Mouse (Mus musculus) kidney, postnatal 0 days (tissue): ENCODE results near the gene Pip4k2a. TPM values are rescaled to one million over a fixed set of nuclear protein-coding genes. Genes with fewer than 3 reads are reported as not detected.

Source experiments
- ATAC-seq: fragments of 200-750 bp; cut with Nextera tagmentation; replicated peaks from 2 replicates; pipeline ENCODE4 v1.8.0; 2017; ENCODE audit warnings: low read depth, moderate number of reproducible peaks, moderate TSS enrichment, moderate library complexity; ENCODE audit not compliant: low FRiP score
- DNase-seq: peaks from one replicate; pipeline ENCODE4 v3.0.0-alpha.2; 2016; ENCODE audit warnings: low spot score
- H3K27ac ChIP-seq: fragments of 300-500 bp; sonication (generic); 2 replicates; pipeline ENCODE4 v1.5.1; 2014; ENCODE audit warnings: mild to moderate bottlenecking
- H3K27me3 ChIP-seq: fragments of 300-500 bp; sonication (generic); 2 replicates; pipeline ENCODE4 v1.6.1; 2014; ENCODE audit warnings: low read length, mixed read lengths; ENCODE audit not compliant: insufficient read depth
- H3K36me3 ChIP-seq: fragments of 300-500 bp; sonication (generic); 2 replicates; pipeline ENCODE4 v1.6.1; 2014; ENCODE audit warnings: low read length, mixed read lengths; ENCODE audit not compliant: insufficient read depth
- H3K4me1 ChIP-seq: fragments of 300-500 bp; sonication (generic); replicated peaks from 2 replicates; pipeline ENCODE4 v1.6.1; 2014; ENCODE audit warnings: antibody characterized with exemption, low read length, mixed read lengths; ENCODE audit not compliant: insufficient read depth
- H3K4me2 ChIP-seq: fragments of 300-500 bp; sonication (generic); 2 replicates; pipeline ENCODE4 v1.6.1; 2014; ENCODE audit warnings: mild to moderate bottlenecking, low read length, moderate library complexity, mixed read lengths
- H3K4me3 ChIP-seq: fragments of 300-500 bp; sonication (generic); replicated peaks from 2 replicates; pipeline ENCODE4 v1.5.1; 2014; ENCODE audit warnings: low read depth, low read length
- H3K9ac ChIP-seq: fragments of 300-500 bp; sonication (generic); 2 replicates; pipeline ENCODE4 v1.6.1; 2014; ENCODE audit warnings: low read depth, low read length
- H3K9me3 ChIP-seq: fragments of 300-500 bp; sonication (generic); replicated peaks from 2 replicates; pipeline ENCODE4 v1.6.1; 2016; ENCODE audit warnings: low read length, inconsistent platforms, mixed read lengths
- CTCF ChIP-seq: IDR thresholded peaks from 2 replicates; pipeline ENCODE4 v1.5.1; 2016; ENCODE audit warnings: antibody characterized with exemption, low read depth, mild to moderate bottlenecking, moderate library complexity
- WGBS: fragments of 180-500 bp; shearing (Covaris S2); extraction: QIAGEN DNeasy Blood & Tissue Kit; methylation state at CpG from one replicate; pipeline ENCODE4 v1.1.7; 2014; 5-methylcytosine and 5-hydroxymethylcytosine counted together
- polyA plus RNA-seq: library from polyadenylated mRNA; unstranded; fragments of >200 nt; fragmentation: Nextera tagmentation; extraction: Ambion mirVana; gene quantifications from 2 replicates; pipeline ENCODE4 v1.2.1, GENCODE M21; 2015

Gene Pip4k2a
- polyA plus RNA-seq, 1 experiment from 2014 or later, result 8.7 TPM

- ATAC-seq, result no peak
- Histone ChIP-seq H3K9me3 (no peaks in the 10 kb centered on the region), H3K36me3 (no peaks in the 10 kb centered on the region), H3K27ac (no peak overlapping the region), H3K27me3 (no peaks in the 10 kb centered on the region), H3K9ac (no peak overlapping the region), H3K4me2 (no peak overlapping the region), H3K4me3 (no peak overlapping the region), H3K4me1 (peaks cover 8% of the 10 kb centered on the region; the same call in 1 of the 2 replicates)
- no peak for TF ChIP-seq CTCF
- DNase-seq, result peak; percentile 38
- 59% methylated on average over 9 of the region's 9 CpGs for WGBS
Observed at GRCm38 (mm10) chr2:18822711-18823110, 175.2 kb downstream of the Pip4k2a start.

- H3K4me1 ChIP-seq, result peaks cover 8% of the 10 kb centered on the region; the same call in 1 of the 2 replicates
- WGBS, result 27% methylated on average over 18 of the region's 18 CpGs
- no peak for TF ChIP-seq CTCF
- DNase-seq (peak; percentile 86), ATAC-seq (peak; percentile 54)
- H3K9me3 ChIP-seq, result no peaks in the 10 kb centered on the region
- peak overlapping the region; percentile 27 for H3K4me3 ChIP-seq
- peak overlapping the region; percentile 19; the same call in 1 of the 2 replicates for H3K9ac ChIP-seq
- H3K27ac ChIP-seq, result peak overlapping the region; percentile 78
- H3K36me3 ChIP-seq, result no peaks in the 10 kb centered on the region
- H3K27me3 ChIP-seq, result no peaks in the 10 kb centered on the region
- H3K4me2 ChIP-seq, result peak overlapping the region; percentile 57
Observed at GRCm38 (mm10) chr2:18821451-18822379, 176.2 kb downstream of the Pip4k2a start.

GRCm38 (mm10) chr2:18819520-18819919 lies 178.4 kb downstream of the Pip4k2a start:
- Histone ChIP-seq H3K4me3 (no peak overlapping the region), H3K9ac (no peak overlapping the region), H3K27me3 (no peaks in the 10 kb centered on the region), H3K36me3 (no peaks in the 10 kb centered on the region), H3K27ac (no peak overlapping the region), H3K4me1 (peaks cover 8% of the 10 kb centered on the region; the same call in 1 of the 2 replicates), H3K9me3 (no peaks in the 10 kb centered on the region), H3K4me2 (no peak overlapping the region)
- 75% methylated on average over 7 of the region's 7 CpGs for WGBS
- DNase-seq, result no peak
- TF ChIP-seq CTCF, result peak; percentile 29; the same call in 1 of the 2 replicates
- ATAC-seq, result no peak

GRCm38 (mm10) chr2:18816036-18816435 lies 181.9 kb downstream of the Pip4k2a start:
- Histone ChIP-seq H3K36me3 (no peaks in the 10 kb centered on the region), H3K4me2 (no peak overlapping the region), H3K27ac (no peak overlapping the region), H3K9me3 (no peaks in the 10 kb centered on the region), H3K4me3 (no peak overlapping the region), H3K27me3 (no peaks in the 10 kb centered on the region), H3K4me1 (no peaks in the 10 kb centered on the region), H3K9ac (no peak overlapping the region)
- no peak for TF ChIP-seq CTCF
- no peak for DNase-seq
- 93% methylated on average over 2 of the region's 2 CpGs for WGBS
- no peak for ATAC-seq

- Histone ChIP-seq H3K4me3 (no peak overlapping the region), H3K36me3 (no peaks in the 10 kb centered on the region), H3K9me3 (no peaks in the 10 kb centered on the region), H3K9ac (no peak overlapping the region), H3K4me1 (no peaks in the 10 kb centered on the region), H3K27ac (no peak overlapping the region), H3K27me3 (no peaks in the 10 kb centered on the region), H3K4me2 (no peak overlapping the region)
- TF ChIP-seq CTCF, result no peak
- ATAC-seq (no peak), DNase-seq (no peak)
- 77% methylated on average over 6 of the region's 6 CpGs for WGBS
Observed at GRCm38 (mm10) chr2:18815336-18815965, 182.5 kb downstream of the Pip4k2a start.

GRCm38 (mm10) chr2:18814447-18814804 lies 183.5 kb downstream of the Pip4k2a start:
- Histone ChIP-seq H3K36me3 (no peaks in the 10 kb centered on the region), H3K9ac (no peak overlapping the region), H3K27me3 (no peaks in the 10 kb centered on the region), H3K4me2 (no peak overlapping the region), H3K9me3 (no peaks in the 10 kb centered on the region), H3K27ac (no peak overlapping the region), H3K4me3 (no peak overlapping the region), H3K4me1 (no peaks in the 10 kb centered on the region)
- ATAC-seq, result no peak
- 36% methylated on average over 5 of the region's 5 CpGs for WGBS
- no peak for TF ChIP-seq CTCF
- no peak for DNase-seq
